Mouse (Mus musculus) hindbrain, embryonic 15.5 days (tissue): ENCODE results near the gene Scfd2. TPM values are rescaled to one million over a fixed set of nuclear protein-coding genes. Genes with fewer than 3 reads are reported as not detected.

Source experiments
- ATAC-seq: fragments of 200-750 bp; cut with Nextera tagmentation; 2 replicates; pipeline ENCODE4 v1.8.0; 2017; ENCODE audit warnings: low read depth, moderate number of reproducible peaks, moderate TSS enrichment; ENCODE audit not compliant: low FRiP score
- H3K27ac ChIP-seq: fragments of 300-500 bp; sonication (generic); replicated peaks from 2 replicates; pipeline ENCODE4 v1.5.1; 2015; ENCODE audit warnings: mild to moderate bottlenecking, inconsistent platforms
- H3K27me3 ChIP-seq: fragments of 300-500 bp; sonication (generic); 2 replicates; pipeline ENCODE4 v1.6.1; 2015; ENCODE audit warnings: control low read depth, inconsistent platforms
- H3K36me3 ChIP-seq: fragments of 300-500 bp; sonication (generic); 2 replicates; pipeline ENCODE4 v1.6.1; 2015; ENCODE audit warnings: control low read depth, inconsistent platforms
- H3K4me1 ChIP-seq: fragments of 300-500 bp; sonication (generic); replicated peaks from 2 replicates; pipeline ENCODE4 v1.6.1; 2015; ENCODE audit warnings: control low read depth, inconsistent platforms
- H3K4me2 ChIP-seq: fragments of 300-500 bp; sonication (generic); 2 replicates; pipeline ENCODE4 v1.6.1; 2015; ENCODE audit warnings: moderate library complexity, mild to moderate bottlenecking, inconsistent platforms
- H3K4me3 ChIP-seq: fragments of 300-500 bp; sonication (generic); 2 replicates; pipeline ENCODE4 v1.5.1; 2015; ENCODE audit warnings: mild to moderate bottlenecking, inconsistent platforms
- H3K9ac ChIP-seq: fragments of 300-500 bp; sonication (generic); 2 replicates; pipeline ENCODE4 v1.6.1; 2015; ENCODE audit warnings: inconsistent platforms
- H3K9me3 ChIP-seq: fragments of 300-500 bp; sonication (generic); 2 replicates; pipeline ENCODE4 v1.6.1; 2016; ENCODE audit warnings: control low read depth, inconsistent platforms
- WGBS: fragments of 180-500 bp; shearing (Covaris S2); methylation state at CpG from one replicate; pipeline ENCODE4 v1.1.7; 2015; 5-methylcytosine and 5-hydroxymethylcytosine counted together
- polyA plus RNA-seq: library from polyadenylated mRNA; unstranded; fragments of >200 nt; fragmentation: Nextera tagmentation; extraction: Ambion mirVana; gene quantifications from 2 replicates; pipeline ENCODE4 v1.2.1, GENCODE M21; 2015

The Scfd2 gene
- polyA plus RNA-seq, 1 experiment from 2014 or later, result 20.7 TPM

- WGBS, result 41% methylated on average over 9 of the region's 9 CpGs
- Histone ChIP-seq H3K4me2 (no peak overlapping the region), H3K27me3 (no peaks in the 10 kb centered on the region), H3K9me3 (no peaks in the 10 kb centered on the region), H3K4me1 (peaks cover 9% of the 10 kb centered on the region), H3K9ac (no peak overlapping the region), H3K36me3 (no peaks in the 10 kb centered on the region), H3K4me3 (no peak overlapping the region), H3K27ac (0 out of 2 replicates have a peak overlapping the region, but pooled peaks have one; percentile 20)
- ATAC-seq, result no peak
Observed at GRCm38 (mm10) chr5:74260378-74260809, 271.2 kb downstream of the Scfd2 start.

GRCm38 (mm10) chr5:74256705-74257104, 274.9 kb downstream of the Scfd2 start:
- Histone ChIP-seq H3K27me3 (no peaks in the 10 kb centered on the region), H3K27ac (no peak overlapping the region), H3K4me3 (no peak overlapping the region), H3K9ac (no peak overlapping the region), H3K4me1 (peaks cover 9% of the 10 kb centered on the region), H3K9me3 (no peaks in the 10 kb centered on the region), H3K36me3 (no peaks in the 10 kb centered on the region), H3K4me2 (no peak overlapping the region)
- no peak for ATAC-seq
- WGBS, result 69% methylated on average over 4 of the region's 4 CpGs

- Histone ChIP-seq H3K9me3 (no peaks in the 10 kb centered on the region), H3K4me1 (peaks cover 1% of the 10 kb centered on the region), H3K4me2 (no peak overlapping the region), H3K36me3 (no peaks in the 10 kb centered on the region), H3K9ac (no peak overlapping the region), H3K27me3 (no peaks in the 10 kb centered on the region), H3K27ac (no peak overlapping the region), H3K4me3 (no peak overlapping the region)
- 45% methylated on average over 1 of the region's 1 CpGs for WGBS
- ATAC-seq, result no peak
Observed at GRCm38 (mm10) chr5:74254996-74255395, 276.6 kb downstream of the Scfd2 start.

- 81% methylated on average over 7 of the region's 7 CpGs for WGBS
- H3K4me2 ChIP-seq, result no peak overlapping the region
- H3K4me3 ChIP-seq, result no peak overlapping the region
- H3K9me3 ChIP-seq, result no peaks in the 10 kb centered on the region
- H3K36me3 ChIP-seq, result no peaks in the 10 kb centered on the region
- H3K27me3 ChIP-seq, result no peaks in the 10 kb centered on the region
- no peaks in the 10 kb centered on the region for H3K4me1 ChIP-seq
- H3K9ac ChIP-seq, result no peak overlapping the region
- no peak for ATAC-seq
- no peak overlapping the region for H3K27ac ChIP-seq
Observed at GRCm38 (mm10) chr5:74253724-74254328, 277.7 kb downstream of the Scfd2 start.

GRCm38 (mm10) chr5:74252672-74253286, 278.8 kb downstream of the Scfd2 start:
- 0 out of 2 replicates have a peak, but pooled peaks have one; percentile 23 for ATAC-seq
- H3K36me3 ChIP-seq, result no peaks in the 10 kb centered on the region
- H3K4me2 ChIP-seq, result no peak overlapping the region
- no peaks in the 10 kb centered on the region for H3K4me1 ChIP-seq
- no peaks in the 10 kb centered on the region for H3K9me3 ChIP-seq
- no peaks in the 10 kb centered on the region for H3K27me3 ChIP-seq
- H3K9ac ChIP-seq, result no peak overlapping the region
- 77% methylated on average over 6 of the region's 6 CpGs for WGBS
- H3K4me3 ChIP-seq, result no peak overlapping the region
- no peak overlapping the region for H3K27ac ChIP-seq

- Histone ChIP-seq H3K4me3 (no peak overlapping the region), H3K4me1 (no peaks in the 10 kb centered on the region), H3K9ac (no peak overlapping the region), H3K4me2 (no peak overlapping the region), H3K27ac (no peak overlapping the region), H3K27me3 (no peaks in the 10 kb centered on the region), H3K36me3 (no peaks in the 10 kb centered on the region), H3K9me3 (no peaks in the 10 kb centered on the region)
- WGBS, result 88% methylated on average over 2 of the region's 2 CpGs
- no peak for ATAC-seq
Observed at GRCm38 (mm10) chr5:74250947-74251346, 280.6 kb downstream of the Scfd2 start.

- 63% methylated on average over 7 of the region's 7 CpGs for WGBS
- ATAC-seq, result no peak
- no peak overlapping the region for H3K9ac ChIP-seq
Observed at GRCm38 (mm10) chr5:74250308-74250707, 281.3 kb downstream of the Scfd2 start.

GRCm38 (mm10) chr5:74249794-74250193, 281.8 kb downstream of the Scfd2 start:
- Histone ChIP-seq H3K9ac (no peak overlapping the region), H3K9me3 (no peaks in the 10 kb centered on the region), H3K4me3 (no peak overlapping the region), H3K4me2 (no peak overlapping the region), H3K4me1 (no peaks in the 10 kb centered on the region), H3K27me3 (no peaks in the 10 kb centered on the region), H3K27ac (no peak overlapping the region), H3K36me3 (no peaks in the 10 kb centered on the region)
- no peak for ATAC-seq
- 76% methylated on average over 3 of the region's 3 CpGs for WGBS

More at GRCm38 (mm10) chr5:74250308-74250707, 281.3 kb downstream of the Scfd2 start:
- Histone ChIP-seq H3K4me1 (no peaks in the 10 kb centered on the region), H3K36me3 (no peaks in the 10 kb centered on the region), H3K27me3 (no peaks in the 10 kb centered on the region), H3K9me3 (no peaks in the 10 kb centered on the region), H3K4me2 (no peak overlapping the region), H3K4me3 (no peak overlapping the region), H3K27ac (no peak overlapping the region)

- H3K27me3 ChIP-seq, result no peaks in the 10 kb centered on the region
- no peak overlapping the region for H3K9ac ChIP-seq
- H3K27ac ChIP-seq, result no peak overlapping the region
- H3K4me3 ChIP-seq, result no peak overlapping the region
- no peaks in the 10 kb centered on the region for H3K4me1 ChIP-seq
- no peak for ATAC-seq
- H3K4me2 ChIP-seq, result no peak overlapping the region
- H3K36me3 ChIP-seq, result no peaks in the 10 kb centered on the region
- H3K9me3 ChIP-seq, result no peaks in the 10 kb centered on the region
- 74% methylated on average over 3 of the region's 3 CpGs for WGBS
Observed at GRCm38 (mm10) chr5:74246971-74247370, 284.6 kb downstream of the Scfd2 start.

- no peak overlapping the region for H3K27ac ChIP-seq
- 39% methylated on average over 4 of the region's 4 CpGs for WGBS
- no peaks in the 10 kb centered on the region for H3K4me1 ChIP-seq
- H3K4me2 ChIP-seq, result no peak overlapping the region
- no peak overlapping the region for H3K4me3 ChIP-seq
- H3K9ac ChIP-seq, result no peak overlapping the region
- no peaks in the 10 kb centered on the region for H3K36me3 ChIP-seq
- no peaks in the 10 kb centered on the region for H3K9me3 ChIP-seq
- ATAC-seq, result no peak
- no peaks in the 10 kb centered on the region for H3K27me3 ChIP-seq
Observed at GRCm38 (mm10) chr5:74246453-74246852, 285.1 kb downstream of the Scfd2 start.

GRCm38 (mm10) chr5:74245641-74246145, 285.9 kb downstream of the Scfd2 start:
- H3K4me2 ChIP-seq, result no peak overlapping the region
- no peaks in the 10 kb centered on the region for H3K9me3 ChIP-seq
- no peaks in the 10 kb centered on the region for H3K27me3 ChIP-seq
- H3K9ac ChIP-seq, result no peak overlapping the region
- no peaks in the 10 kb centered on the region for H3K4me1 ChIP-seq
- WGBS, result 86% methylated on average over 8 of the region's 8 CpGs
- no peak for ATAC-seq
- no peak overlapping the region for H3K27ac ChIP-seq
- H3K36me3 ChIP-seq, result no peaks in the 10 kb centered on the region
- H3K4me3 ChIP-seq, result no peak overlapping the region

- Histone ChIP-seq H3K9ac (no peak overlapping the region), H3K4me2 (no peak overlapping the region), H3K27me3 (no peaks in the 10 kb centered on the region), H3K36me3 (no peaks in the 10 kb centered on the region), H3K27ac (no peak overlapping the region), H3K4me3 (no peak overlapping the region), H3K4me1 (no peaks in the 10 kb centered on the region), H3K9me3 (no peaks in the 10 kb centered on the region)
- ATAC-seq, result no peak
- WGBS, result 87% methylated on average over 14 of the region's 14 CpGs
Observed at GRCm38 (mm10) chr5:74244406-74245019, 287.0 kb downstream of the Scfd2 start.
